Mouse (Mus musculus): ENCODE data around the gene Il16. TPM values are rescaled to one million over a fixed set of nuclear protein-coding genes. Genes with fewer than 3 reads are reported as not detected.
A peak's percentile ranks its signal among the peaks of the same experiment; 100 is the strongest.

Il16 gene
- polyA plus RNA-seq, 2 experiments, result 5.8 to 6.6 TPM

GRCm38 (mm10) chr7:83635726-83636125 lies 109.8 kb downstream of the Il16 start:
- TF ChIP-seq POLR2A (IDR thresholded peaks at IDR 0.05; ENCODE audit: borderline replicate concordance, extremely low read depth, insufficient read depth, insufficient read length), result no peak
- Histone ChIP-seq H3K27me3 (ENCODE audit: control insufficient read depth, insufficient read depth, low read length) (no peaks in the 10 kb centered on the region), H3K4me1 (ENCODE audit: control insufficient read depth, insufficient read depth, low read length) (peaks cover 22% of the 10 kb centered on the region), H3K36me3 (ENCODE audit: control insufficient read depth, insufficient read depth, low read length) (peaks cover 31% of the 10 kb centered on the region), H3K4me2 (replicated peaks; ENCODE audit: low read depth, low read length, severe bottlenecking) (no peak overlapping the region), H3K9me3 (ENCODE audit: control insufficient read depth, low read length) (no peaks in the 10 kb centered on the region), H3K27ac (replicated peaks; ENCODE audit: low read depth, low read length) (no peak overlapping the region), H3K9ac (ENCODE audit: low read depth, low read length, severe bottlenecking) (no peak overlapping the region), H3K4me3 (replicated peaks; ENCODE audit: low read length) (no peak overlapping the region)
- no peak for ATAC-seq (ENCODE audit: low FRiP score, low read depth)
- 94% methylated on average over 2 of the region's 2 CpGs for WGBS
- DNase-seq (ENCODE audit: low spot score), result no peak

- peaks cover 22% of the 10 kb centered on the region for H3K4me1 ChIP-seq (ENCODE audit: control insufficient read depth, insufficient read depth, low read length)
- no peak overlapping the region for H3K9ac ChIP-seq (ENCODE audit: low read depth, low read length, severe bottlenecking)
- TF ChIP-seq POLR2A (IDR thresholded peaks at IDR 0.05; ENCODE audit: borderline replicate concordance, extremely low read depth, insufficient read depth, insufficient read length), result no peak
- H3K36me3 ChIP-seq (ENCODE audit: control insufficient read depth, insufficient read depth, low read length), result peaks cover 20% of the 10 kb centered on the region
- no peak overlapping the region for H3K4me2 ChIP-seq (replicated peaks; ENCODE audit: low read depth, low read length, severe bottlenecking)
- ATAC-seq (ENCODE audit: low FRiP score, low read depth) (no peak), DNase-seq (ENCODE audit: low spot score) (no peak)
- no peak overlapping the region for H3K27ac ChIP-seq (replicated peaks; ENCODE audit: low read depth, low read length)
- no peaks in the 10 kb centered on the region for H3K9me3 ChIP-seq (ENCODE audit: control insufficient read depth, low read length)
- no peak overlapping the region for H3K4me3 ChIP-seq (replicated peaks; ENCODE audit: low read length)
- 80% methylated on average over 6 of the region's 6 CpGs for WGBS
- H3K27me3 ChIP-seq (ENCODE audit: control insufficient read depth, insufficient read depth, low read length), result no peaks in the 10 kb centered on the region
Measured at GRCm38 (mm10) chr7:83633856-83634255, 111.7 kb downstream of the Il16 start.

GRCm38 (mm10) chr7:83632682-83633120 lies 112.8 kb downstream of the Il16 start:
- Histone ChIP-seq H3K4me3 (replicated peaks; ENCODE audit: low read length) (peak overlapping the region; percentile 55), H3K9ac (ENCODE audit: low read depth, low read length, severe bottlenecking) (peak overlapping the region; percentile 67), H3K4me2 (replicated peaks; ENCODE audit: low read depth, low read length, severe bottlenecking) (peak overlapping the region; percentile 51), H3K9me3 (ENCODE audit: control insufficient read depth, low read length) (no peaks in the 10 kb centered on the region), H3K27ac (replicated peaks; ENCODE audit: low read depth, low read length) (no peak overlapping the region), H3K27me3 (ENCODE audit: control insufficient read depth, insufficient read depth, low read length) (no peaks in the 10 kb centered on the region), H3K36me3 (ENCODE audit: control insufficient read depth, insufficient read depth, low read length) (peaks cover 12% of the 10 kb centered on the region), H3K4me1 (ENCODE audit: control insufficient read depth, insufficient read depth, low read length) (peaks cover 22% of the 10 kb centered on the region)
- TF ChIP-seq POLR2A (IDR thresholded peaks at IDR 0.05; ENCODE audit: borderline replicate concordance, extremely low read depth, insufficient read depth, insufficient read length), result no peak
- ATAC-seq (ENCODE audit: low FRiP score, low read depth) (no peak), DNase-seq (ENCODE audit: low spot score) (no peak)
- 52% methylated on average over 6 of the region's 6 CpGs for WGBS

GRCm38 (mm10) chr7:83631828-83632681 lies 113.5 kb downstream of the Il16 start, which contains the start of gene Stard5:
Gene Stard5 (plus strand): TSS chr7:83631959.
- WGBS, result 1% methylated on average over 33 of the region's 35 CpGs
- H3K4me3 ChIP-seq (replicated peaks; ENCODE audit: low read length), result peak within 1 kb of the TSS; percentile 55
- peaks cover 5% of the 10 kb centered on the region for H3K36me3 ChIP-seq (ENCODE audit: control insufficient read depth, insufficient read depth, low read length)
- H3K9me3 ChIP-seq (ENCODE audit: control insufficient read depth, low read length), result no peaks in the 10 kb centered on the region
- H3K9ac ChIP-seq (ENCODE audit: low read depth, low read length, severe bottlenecking), result peak within 1 kb of the TSS; percentile 67
- peak; percentile 97 for DNase-seq (ENCODE audit: low spot score)
- peak; percentile 98 for ATAC-seq (ENCODE audit: low FRiP score, low read depth)
- peak within 1 kb of the TSS; percentile 73 for H3K27ac ChIP-seq (replicated peaks; ENCODE audit: low read depth, low read length)
- peak within 1 kb of the TSS; percentile 51 for H3K4me2 ChIP-seq (replicated peaks; ENCODE audit: low read depth, low read length, severe bottlenecking)
- TF ChIP-seq POLR2A (IDR thresholded peaks at IDR 0.05; ENCODE audit: borderline replicate concordance, extremely low read depth, insufficient read depth, insufficient read length), result peak; percentile 83; the same call in 1 of the 2 replicates
- H3K27me3 ChIP-seq (ENCODE audit: control insufficient read depth, insufficient read depth, low read length), result no peaks in the 10 kb centered on the region
- peaks cover 22% of the 10 kb centered on the region for H3K4me1 ChIP-seq (ENCODE audit: control insufficient read depth, insufficient read depth, low read length)

GRCm38 (mm10) chr7:83631073-83631827 lies 114.3 kb downstream of the Il16 start:
- Histone ChIP-seq H3K9ac (ENCODE audit: low read depth, low read length, severe bottlenecking) (peak overlapping the region; percentile 67), H3K4me1 (ENCODE audit: control insufficient read depth, insufficient read depth, low read length) (peaks cover 22% of the 10 kb centered on the region), H3K36me3 (ENCODE audit: control insufficient read depth, insufficient read depth, low read length) (no peaks in the 10 kb centered on the region; the same call in 1 of the 2 replicates), H3K9me3 (ENCODE audit: control insufficient read depth, low read length) (no peaks in the 10 kb centered on the region), H3K27ac (replicated peaks; ENCODE audit: low read depth, low read length) (peak overlapping the region; percentile 73), H3K4me2 (replicated peaks; ENCODE audit: low read depth, low read length, severe bottlenecking) (peak overlapping the region; percentile 51), H3K27me3 (ENCODE audit: control insufficient read depth, insufficient read depth, low read length) (no peaks in the 10 kb centered on the region), H3K4me3 (replicated peaks; ENCODE audit: low read length) (peak overlapping the region; percentile 55)
- DNase-seq (ENCODE audit: low spot score) (no peak), ATAC-seq (ENCODE audit: low FRiP score, low read depth) (peak; percentile 20)
- no peak for TF ChIP-seq POLR2A (IDR thresholded peaks at IDR 0.05; ENCODE audit: borderline replicate concordance, extremely low read depth, insufficient read depth, insufficient read length)
- WGBS, result 9% methylated on average over 11 of the region's 11 CpGs

Data from limb, embryonic 14.5 days (tissue).